Mouse (Mus musculus): Measurements from ENCODE around the gene Cers6. TPM values are rescaled to one million over a fixed set of nuclear protein-coding genes. Genes with fewer than 3 reads are reported as not detected.

Cers6 gene
- polyA plus RNA-seq, 1 experiment, result 37.0 TPM

DNA sequence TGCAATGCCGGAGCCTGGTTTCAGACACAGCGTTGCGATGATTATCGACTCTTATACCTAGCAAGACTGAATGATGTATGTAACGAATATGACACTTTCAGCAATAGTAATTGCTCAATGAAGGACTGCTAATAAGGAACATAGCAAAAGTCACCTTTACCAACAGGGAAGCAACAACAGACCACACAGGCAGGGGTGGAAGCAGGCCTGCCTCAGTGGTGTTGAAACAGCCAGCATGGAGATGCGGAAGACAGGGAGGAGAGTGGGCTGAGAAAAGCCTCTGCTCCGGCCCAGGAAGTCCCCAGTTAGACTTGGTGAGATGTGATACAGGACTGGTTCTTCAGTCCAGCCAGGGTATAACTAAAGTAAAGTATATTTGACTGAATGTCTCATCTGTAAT, 237.9 kb downstream of the Cers6 start:
- no peak for DNase-seq (ENCODE audit: extremely low spot score in 1 of 2, low spot score in 1 of 2)

DNA sequence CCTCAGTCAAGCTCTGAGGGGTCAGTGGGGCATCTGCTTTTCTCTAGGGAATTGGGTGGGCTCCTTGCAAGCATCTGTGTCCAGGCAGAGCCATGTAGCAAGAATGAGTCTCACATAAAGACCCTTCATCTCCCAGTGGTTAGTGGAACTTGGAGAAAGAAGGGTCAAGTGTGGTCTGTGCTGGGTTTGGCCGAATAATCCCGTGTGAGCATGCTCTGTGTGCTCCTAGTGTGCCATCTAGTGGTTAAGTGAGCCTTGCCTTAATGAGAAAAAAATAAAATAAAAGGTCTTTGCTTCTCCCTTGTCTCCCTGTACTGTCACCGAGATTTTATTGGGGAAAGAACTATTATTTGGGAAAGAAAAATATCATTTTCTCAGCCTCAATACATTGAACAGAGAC, 239.5 kb downstream of the Cers6 start:
- peak in 1 of 2 experiments; percentile 55 for DNase-seq (ENCODE audit: extremely low spot score in 1 of 2, low spot score in 1 of 2)

DNA sequence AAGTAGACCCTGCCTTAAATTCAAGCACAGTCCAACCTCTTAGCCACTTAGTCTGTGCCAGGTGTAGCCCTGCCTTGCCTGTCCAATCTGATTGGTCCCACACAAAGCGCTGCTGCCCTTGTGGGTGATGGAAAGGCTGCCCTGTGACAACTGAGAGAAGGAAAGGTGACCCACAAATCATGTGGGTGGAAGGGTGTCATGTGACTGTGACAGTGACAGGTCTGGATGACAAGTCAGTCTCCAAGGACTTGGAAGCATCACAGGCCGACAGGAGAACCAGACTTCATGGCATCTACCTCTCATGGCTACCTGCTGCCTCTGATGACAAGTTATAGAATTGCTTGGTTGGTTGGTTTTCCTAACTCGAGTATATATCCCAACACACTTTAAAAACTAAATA, 242.3 kb downstream of the Cers6 start:
- DNase-seq (ENCODE audit: extremely low spot score in 1 of 2, low spot score in 1 of 2), result no peak

DNA sequence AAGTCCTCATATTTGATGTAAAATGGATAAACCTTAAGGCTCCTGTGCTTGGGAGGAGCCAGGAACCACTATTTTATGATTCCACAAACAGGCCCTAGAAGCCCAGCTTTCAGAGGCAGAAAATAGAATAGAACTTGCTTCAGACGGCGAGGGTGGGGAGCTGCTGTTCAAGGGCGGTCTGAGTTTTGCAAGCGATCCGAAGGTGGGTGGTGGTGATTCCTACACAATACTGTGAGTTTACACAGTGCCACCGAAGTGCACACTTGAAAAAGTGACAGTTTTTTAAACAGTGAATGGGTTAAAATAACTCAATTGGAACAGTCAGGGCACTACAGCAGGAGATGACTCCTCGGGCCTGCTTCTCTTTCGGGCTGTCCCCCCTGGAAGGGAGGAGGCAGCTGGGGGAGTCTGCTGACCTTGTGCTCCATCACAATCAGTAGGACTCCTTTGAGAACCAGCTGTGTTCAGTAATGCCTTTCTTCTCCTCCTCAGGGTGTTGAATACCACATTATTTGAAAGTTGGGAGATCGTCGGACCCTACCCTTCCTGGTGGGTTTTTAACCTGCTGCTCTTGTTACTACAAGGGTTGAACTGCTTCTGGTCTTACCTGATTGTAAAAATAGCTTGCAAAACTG, 243.4 kb downstream of the Cers6 start:
- DNase-seq (ENCODE audit: extremely low spot score in 1 of 2, low spot score in 1 of 2), result peak in 1 of 2 experiments; percentile 59

DNA sequence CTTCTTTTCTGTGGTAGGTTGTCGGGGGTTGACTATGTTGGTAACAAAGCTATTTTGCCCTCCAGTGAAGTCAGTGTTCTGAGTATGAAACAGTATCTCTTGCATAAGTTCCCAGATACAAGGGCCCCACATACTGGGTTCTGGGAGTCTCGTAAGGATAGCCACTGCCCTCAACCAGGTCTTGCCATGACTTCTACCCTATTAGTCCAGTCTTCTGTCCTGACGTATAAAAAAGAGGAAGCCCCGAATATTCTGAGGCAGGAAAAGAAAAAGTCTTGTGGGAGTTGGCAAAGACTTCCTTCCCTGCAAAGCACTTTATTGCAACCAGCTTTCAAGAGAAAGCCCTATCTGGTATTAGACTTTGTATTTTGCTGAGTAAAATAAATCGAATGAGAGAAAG, 248.0 kb downstream of the Cers6 start:
- DNase-seq (ENCODE audit: extremely low spot score in 1 of 2, low spot score in 1 of 2), result no peak

DNA sequence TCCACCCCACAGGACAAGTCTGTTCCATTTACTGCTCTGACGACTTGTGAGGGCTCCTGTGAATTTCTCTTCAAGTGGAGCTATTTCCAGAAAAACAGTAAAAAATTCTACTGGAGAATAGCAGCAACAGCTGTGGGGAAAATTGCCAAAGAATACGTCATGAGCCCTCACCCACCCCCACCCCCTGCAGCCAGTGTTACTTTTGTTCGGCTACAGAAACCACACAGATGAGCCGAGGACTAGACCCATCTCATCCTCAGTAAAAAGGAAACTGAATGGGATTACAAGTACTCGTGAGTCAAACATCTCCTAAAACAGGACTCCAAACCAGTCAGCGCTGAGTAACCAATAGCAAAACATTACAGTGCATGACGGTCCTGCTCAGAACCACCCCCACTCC, 248.5 kb downstream of the Cers6 start:
- DNase-seq (ENCODE audit: extremely low spot score in 1 of 2, low spot score in 1 of 2), result peak in 1 of 2 experiments; percentile 32

DNA sequence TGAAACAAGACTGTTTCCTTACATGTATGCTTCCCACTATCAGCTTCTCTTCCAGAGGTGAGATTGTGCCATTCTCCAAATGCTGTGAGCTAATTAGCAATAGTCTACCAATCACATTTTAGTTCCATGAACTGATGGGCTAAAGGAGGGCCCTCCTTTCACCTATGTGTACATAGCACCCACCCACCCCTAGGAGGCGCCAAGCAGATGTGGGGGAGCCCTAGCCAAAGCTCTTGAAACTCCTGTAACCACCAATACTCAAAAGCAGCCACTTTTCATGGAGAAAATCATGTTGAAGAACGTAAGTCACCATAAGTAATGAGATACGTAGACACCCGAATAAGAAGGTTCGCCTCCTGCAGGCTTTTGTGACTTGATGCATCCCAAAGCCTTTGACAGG, 251.4 kb downstream of the Cers6 start:
- DNase-seq (ENCODE audit: extremely low spot score in 1 of 2, low spot score in 1 of 2), result no peak

DNA sequence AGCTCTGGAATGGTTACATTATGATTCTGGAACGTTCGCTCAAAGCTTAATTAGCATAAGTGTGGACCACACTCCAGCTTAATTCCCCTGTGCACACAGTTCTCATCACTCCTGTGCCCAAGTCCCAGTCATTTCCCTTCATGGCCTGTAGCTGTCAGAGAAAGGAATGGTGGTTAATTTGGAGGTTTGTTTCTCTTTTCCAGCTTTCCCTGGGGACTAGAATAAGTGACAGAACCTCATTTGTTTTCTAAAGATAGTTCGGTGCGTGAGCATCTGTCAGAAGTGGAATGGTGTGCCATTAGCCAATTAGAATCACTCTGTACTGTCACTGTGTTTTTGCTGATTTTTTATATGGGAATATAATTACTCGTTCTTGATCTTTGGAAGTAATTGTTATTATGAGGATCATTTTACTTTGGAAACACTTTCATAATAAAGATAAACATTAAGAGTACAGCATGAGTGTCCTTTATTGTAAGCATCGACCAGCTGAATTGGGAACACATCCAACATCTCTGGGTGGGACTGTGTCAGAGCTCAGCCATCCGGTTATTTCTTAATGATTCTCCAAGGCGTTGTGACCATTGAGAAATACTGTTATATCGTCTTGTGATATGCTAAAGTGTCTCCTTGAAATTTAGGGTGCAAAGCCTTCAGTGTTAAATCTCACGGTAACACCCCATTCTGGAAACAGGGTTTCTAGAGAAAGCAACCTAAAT, 252.7 kb downstream of the Cers6 start:
- DNase-seq (ENCODE audit: extremely low spot score in 1 of 2, low spot score in 1 of 2), result no peak

DNA sequence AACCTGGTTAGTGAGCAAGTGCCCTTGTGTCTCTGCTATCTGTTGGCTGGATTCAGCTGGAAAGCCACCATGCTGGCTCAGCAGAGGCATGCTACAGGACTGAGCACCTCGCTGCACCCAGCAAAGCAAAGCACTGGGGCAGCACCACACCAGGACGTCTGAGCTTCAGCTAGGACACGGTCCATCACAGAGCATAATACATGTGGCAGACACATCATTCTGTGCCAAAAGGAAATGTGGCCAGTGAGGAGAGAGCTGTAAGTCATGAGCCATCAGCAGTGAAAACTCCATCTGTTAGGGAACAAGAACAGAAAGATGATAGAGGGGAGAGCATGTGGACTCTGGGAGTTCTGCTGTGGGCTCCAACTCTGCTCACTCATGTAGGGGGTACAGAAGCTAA, 254.7 kb downstream of the Cers6 start:
- DNase-seq (ENCODE audit: extremely low spot score in 1 of 2, low spot score in 1 of 2), result no peak

DNA sequence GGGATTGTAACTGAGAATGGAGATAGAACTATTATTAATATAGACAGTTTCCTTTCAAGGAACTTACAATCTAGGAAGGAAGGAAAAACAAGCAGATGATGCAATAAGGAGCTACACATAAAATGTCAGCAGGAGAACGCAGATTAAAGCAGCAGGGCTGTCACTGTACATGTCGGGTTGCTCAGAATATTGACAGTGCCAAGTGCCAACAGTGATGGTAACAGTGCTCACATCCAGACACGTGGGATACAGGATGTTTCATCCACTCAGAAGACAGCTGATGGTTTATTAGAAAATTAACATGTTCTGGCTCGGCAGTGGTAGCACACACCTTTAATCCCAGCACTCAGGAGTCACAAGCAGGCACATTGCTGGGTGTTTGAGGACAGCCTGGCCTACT, 255.5 kb downstream of the Cers6 start:
- DNase-seq (ENCODE audit: extremely low spot score in 1 of 2, low spot score in 1 of 2), result no peak

DNA sequence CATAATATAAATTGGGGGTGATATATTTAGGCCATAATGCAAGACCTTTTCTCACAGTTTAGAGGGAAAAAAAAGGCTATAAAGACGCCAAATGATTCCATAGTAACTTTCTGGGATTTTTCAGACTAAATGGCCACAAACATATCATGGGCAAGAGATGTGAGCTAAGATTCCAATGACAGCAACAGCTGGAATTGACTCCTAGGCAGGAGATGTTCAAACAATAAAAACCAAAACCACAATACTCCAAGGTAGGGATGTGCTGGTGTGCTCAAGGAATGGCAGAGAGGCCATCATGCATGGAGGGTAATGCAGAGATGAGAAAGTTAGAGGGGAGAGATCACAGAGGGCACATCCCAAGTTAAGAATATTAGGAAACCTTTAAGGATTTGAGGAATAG, 257.8 kb downstream of the Cers6 start:
- DNase-seq (ENCODE audit: extremely low spot score in 1 of 2, low spot score in 1 of 2), result no peak

DNA sequence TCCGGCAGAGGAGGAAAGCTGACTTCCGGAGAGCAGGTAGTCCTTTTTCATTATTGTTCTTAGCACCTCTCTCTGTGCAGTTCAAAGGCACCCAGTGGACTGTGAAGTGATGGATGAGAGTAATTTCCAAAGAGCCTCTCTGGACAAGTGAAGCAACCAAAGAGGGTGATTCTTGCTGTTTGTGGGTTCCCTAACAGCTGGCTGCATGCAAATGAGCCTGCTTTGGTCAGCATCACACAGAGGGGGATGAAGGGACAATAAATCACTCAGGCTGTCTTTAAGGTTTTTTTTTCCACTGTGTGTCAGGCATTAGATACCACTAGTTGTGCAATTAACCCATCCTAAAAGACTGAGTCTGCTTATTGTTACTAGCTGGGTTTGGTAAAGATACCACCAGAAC, 258.5 kb downstream of the Cers6 start:
- DNase-seq (ENCODE audit: extremely low spot score in 1 of 2, low spot score in 1 of 2), result no peak

DNA sequence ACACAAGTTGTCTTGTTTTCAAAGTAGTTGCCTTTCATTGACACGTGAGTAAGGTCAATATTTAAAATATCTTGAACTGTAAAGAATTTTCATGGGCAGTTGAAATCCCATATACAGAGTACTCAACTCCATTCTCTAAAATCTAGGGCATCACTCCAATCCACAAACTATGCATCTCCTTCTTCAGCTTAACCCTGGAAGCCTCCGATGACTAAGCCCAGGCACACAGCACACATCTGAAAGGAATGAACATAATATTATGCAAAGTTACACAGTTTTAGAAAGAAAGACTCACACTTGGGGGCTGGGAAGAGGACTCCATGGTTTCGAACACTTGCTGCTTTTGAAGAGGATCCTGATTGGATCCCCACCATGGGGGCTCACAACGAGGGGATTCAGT, 260.4 kb downstream of the Cers6 start:
- DNase-seq (ENCODE audit: extremely low spot score in 1 of 2, low spot score in 1 of 2), result no peak

DNA sequence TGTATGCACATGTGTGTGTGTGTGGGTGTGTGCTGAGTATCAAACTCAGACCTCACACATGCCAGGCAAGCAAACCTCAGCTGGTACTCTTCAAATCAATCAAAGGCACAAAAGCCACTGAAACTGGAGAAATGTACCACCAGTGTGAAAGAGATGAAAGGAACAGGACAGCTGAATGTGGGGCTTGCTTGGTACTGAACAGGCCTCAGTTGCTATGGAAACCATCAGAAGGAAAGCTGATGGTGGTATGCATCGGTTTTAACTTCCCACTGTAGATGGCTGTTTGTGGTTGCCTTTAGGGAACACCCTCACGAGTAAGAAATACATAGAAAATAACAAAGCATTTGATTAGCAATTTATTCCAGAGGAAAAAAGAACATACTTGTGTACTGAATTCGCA, 264.2 kb downstream of the Cers6 start:
- no peak for DNase-seq (ENCODE audit: extremely low spot score in 1 of 2, low spot score in 1 of 2)

DNA sequence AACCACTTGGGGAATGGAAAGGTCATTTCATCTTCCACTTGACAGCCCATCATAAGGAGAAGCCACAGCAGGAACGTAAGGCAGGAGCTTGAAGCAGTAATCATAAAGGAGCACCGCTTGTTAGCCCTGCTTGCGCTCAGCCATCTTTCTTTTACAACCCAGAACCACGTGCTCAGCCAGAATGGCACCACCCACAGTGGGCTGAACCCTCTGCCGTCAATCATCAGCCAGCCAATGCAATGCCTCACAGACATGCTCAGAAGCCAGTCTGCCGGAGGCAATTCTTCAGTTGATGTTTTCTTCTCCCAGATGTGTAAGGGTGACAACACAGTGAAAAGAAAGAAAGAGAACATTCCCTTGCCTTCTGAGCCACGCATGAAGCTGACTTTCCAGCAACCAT, 267.1 kb downstream of the Cers6 start:
- DNase-seq (ENCODE audit: extremely low spot score in 1 of 2, low spot score in 1 of 2), result no peak

DNA sequence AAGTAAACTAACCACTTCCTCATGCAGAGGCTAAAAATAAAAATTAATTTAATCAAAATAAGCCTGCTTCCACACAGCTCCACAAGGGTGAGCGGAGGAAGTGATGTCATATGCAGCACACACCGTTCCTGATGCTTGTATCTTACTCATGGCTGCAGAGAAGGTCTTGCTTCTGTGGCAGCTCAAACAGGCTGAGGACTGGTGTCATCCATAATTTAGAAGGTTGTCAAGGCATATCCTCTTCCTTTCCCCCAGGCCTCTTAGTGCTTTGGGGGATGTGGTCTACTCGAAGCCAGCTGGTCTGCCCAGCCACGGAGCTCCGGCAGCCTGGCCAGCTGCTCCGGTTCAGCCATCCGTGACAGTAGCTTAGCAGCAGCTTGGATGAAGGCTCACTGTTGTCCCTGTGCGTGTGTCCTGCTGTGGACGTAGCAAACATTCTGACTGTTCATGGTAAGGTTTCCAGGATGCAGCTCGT, 267.7 kb downstream of the Cers6 start:
- DNase-seq (ENCODE audit: extremely low spot score in 1 of 2, low spot score in 1 of 2), result no peak

DNA sequence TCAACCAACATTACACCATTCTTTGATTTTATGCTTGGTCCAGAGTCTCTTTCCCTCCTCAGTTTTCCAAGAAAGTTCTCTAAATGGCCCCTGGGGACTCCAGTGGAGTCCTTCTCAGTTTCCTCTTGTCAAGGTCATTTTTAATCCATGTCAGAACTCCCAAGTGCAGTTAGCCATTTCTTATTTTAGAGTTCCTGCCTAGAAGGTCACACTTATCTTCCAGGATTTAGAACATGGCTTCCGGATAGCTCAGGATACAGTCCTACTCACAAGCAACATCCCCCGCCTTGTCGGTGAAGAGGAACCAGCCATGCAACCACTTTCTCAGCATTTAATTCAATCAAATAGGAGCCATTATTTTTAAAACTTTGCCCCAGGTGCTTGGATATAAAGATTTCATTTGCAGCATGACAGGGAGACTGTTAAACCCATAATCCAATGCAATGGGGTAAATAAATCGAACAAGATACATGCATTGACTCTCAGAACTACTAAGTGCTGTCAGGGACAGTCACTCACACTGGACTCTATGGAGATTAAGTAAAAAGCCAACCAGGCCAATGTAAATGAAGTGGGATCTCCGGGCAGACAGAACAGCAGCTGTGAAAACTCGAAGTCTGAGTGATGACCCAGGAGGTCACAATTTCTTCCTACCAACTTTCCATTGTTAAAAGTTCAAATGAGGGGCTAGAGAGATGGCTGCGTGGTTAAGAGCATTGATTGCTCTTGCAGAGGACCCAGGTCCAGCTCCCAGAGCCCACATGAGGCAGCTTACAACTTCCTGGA, 268.4 kb downstream of the Cers6 start:
- DNase-seq (ENCODE audit: extremely low spot score in 1 of 2, low spot score in 1 of 2), result no peak

DNA sequence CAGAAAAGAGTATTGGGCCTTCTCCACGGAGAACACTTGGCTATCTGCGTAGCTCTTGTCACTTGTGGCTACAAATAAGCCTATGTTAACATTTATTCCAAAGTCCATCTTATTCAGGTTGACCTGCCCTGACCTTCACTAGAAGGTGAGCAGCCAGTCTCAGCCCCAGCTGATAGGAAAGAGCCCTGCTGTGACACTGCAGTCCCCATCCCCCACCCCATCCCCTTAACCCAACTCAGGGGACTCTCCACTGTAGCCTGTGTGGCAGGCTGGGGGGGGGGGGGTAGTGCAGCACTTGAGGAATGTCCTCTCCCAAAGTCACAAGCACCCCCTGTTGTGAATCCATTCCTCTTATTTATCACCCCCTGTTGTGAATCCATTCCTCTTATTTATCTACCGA, 270.8 kb downstream of the Cers6 start:
- DNase-seq (ENCODE audit: extremely low spot score in 1 of 2, low spot score in 1 of 2), result no peak

DNA sequence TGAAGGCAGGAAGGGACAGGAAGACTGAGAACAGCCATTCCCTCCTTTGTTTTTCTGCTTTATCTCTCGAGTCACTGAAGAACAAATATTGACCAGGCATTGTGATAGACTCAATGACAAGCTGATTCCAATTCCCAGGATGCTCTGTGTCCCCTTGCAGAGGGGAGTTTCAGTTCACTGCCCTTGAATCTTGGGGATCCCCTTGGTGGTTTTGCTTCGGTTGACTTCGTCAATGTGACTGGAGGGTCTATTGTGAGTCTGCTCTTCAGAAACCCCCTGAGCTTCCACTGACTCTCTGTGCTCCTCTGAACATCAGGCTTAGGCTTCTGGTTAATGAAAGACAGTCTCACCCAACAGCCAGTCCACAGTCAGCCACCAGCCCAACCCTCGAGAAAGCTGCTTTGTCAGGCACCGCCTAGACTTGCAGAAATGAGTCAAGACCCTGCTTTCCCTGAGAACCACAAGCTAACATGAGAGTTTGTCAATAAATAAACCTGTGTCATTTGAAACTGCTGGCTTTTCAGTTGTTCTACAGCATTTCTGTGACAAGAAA, 271.3 kb downstream of the Cers6 start:
- DNase-seq (ENCODE audit: extremely low spot score in 1 of 2, low spot score in 1 of 2), result no peak

DNA sequence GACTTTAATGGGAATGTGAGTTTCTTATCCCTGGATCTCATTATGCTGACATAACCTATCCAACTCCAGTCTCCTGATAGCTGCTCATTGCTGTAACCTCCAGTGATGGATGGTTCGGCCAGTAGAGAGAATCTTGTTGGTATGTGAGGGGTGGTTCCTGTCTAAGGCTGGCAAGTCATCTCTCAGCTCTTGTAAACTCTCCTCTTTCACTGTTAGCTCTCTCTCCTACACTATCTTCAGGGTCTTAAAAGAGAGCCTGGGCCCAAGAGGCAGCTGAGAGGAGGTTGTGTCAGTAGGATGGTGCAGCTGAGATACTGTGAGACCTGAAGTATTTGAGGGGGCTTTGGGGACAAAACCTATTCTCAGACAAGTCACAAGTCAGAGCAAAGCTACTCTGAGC, 272.9 kb downstream of the Cers6 start:
- DNase-seq (ENCODE audit: extremely low spot score in 1 of 2, low spot score in 1 of 2), result no peak

DNA sequence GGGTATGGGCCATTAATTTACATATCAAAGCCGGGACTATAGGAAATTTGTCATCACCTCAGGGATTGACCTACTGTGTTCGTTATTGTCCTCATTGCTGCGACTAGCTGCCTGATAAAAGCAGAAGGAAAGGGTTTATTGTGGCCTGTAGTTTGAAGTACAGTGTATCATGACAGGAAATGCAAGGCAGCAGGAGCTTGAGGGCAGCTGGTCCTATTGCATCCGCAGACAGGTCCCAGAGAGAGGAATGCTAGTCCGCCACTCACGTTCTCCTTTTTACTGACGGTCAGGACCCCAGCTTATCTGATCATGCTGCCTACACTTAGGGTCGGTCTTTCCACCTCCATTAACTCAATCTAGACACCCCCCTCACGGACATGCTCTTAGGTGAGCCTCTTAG, 273.7 kb downstream of the Cers6 start:
- DNase-seq (ENCODE audit: extremely low spot score in 1 of 2, low spot score in 1 of 2), result no peak
